Mouse (Mus musculus): ENCODE measurements around the gene Ly6g6f. TPM values are rescaled to one million over a fixed set of nuclear protein-coding genes. Genes with fewer than 3 reads are reported as not detected.

Gene Ly6g6f
- total and polyA plus RNA-seq, 2 experiments, result 0.07 TPM; not detected in 1

DNA sequence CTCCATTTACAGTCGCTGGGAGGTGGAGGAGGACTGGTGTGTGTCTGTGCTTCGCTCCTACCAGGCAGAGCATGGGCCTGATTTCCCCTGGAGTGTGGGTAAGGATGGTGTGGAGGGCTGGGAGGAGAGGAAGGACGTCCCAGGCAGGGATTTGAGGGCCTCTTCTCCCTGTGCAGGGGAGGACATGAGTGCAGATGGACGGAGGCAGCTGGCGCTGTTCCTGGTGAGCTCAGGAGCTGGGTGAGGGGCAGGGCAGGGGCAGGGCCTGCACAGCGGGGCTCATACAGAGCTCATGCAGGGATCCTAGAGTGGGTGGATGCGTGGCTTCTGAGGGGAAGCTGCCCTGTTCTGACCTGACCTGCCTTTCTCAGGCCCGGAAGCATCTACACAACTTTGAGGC is 16.9 kb upstream of the Ly6g6f start:
- 86% methylated on average over 8 of the region's 8 CpGs for WGBS
- H3K27me3 ChIP-seq (ENCODE audit: control insufficient read depth, insufficient read depth, low read length), result no peaks in the 10 kb centered on the region
- peaks cover 7% of the 10 kb centered on the region; the same call in 1 of the 2 replicates for H3K4me1 ChIP-seq (ENCODE audit: control insufficient read depth, insufficient read depth, low read length)
- no peak overlapping the region for H3K4me3 ChIP-seq (ENCODE audit: insufficient read depth, low read depth, low read length)
- DNase-seq (ENCODE audit: extremely low read depth, low read depth, low spot score), result no peak
- H3K36me3 ChIP-seq (ENCODE audit: control insufficient read depth, insufficient read depth, low read length), result peaks cover 9% of the 10 kb centered on the region
- no peaks in the 10 kb centered on the region for H3K79me2 ChIP-seq (ENCODE audit: control insufficient read depth, insufficient read depth, low read length)
- H3K27ac ChIP-seq (replicated peaks; ENCODE audit: insufficient read depth, low read depth, low read length), result no peak overlapping the region
- H3K9ac ChIP-seq (ENCODE audit: low read depth, low read length), result no peak overlapping the region
- no peak for TF ChIP-seq POLR2A (IDR thresholded peaks at IDR 0.05; ENCODE audit: extremely low read depth, insufficient read depth, low read length)

GRCm38 (mm10) chr17:35101161-35101560 is 15.8 kb upstream of the Ly6g6f start:
- WGBS, result 86% methylated on average over 11 of the region's 11 CpGs
- no peak for DNase-seq (ENCODE audit: extremely low read depth, low read depth, low spot score)
- peaks cover 9% of the 10 kb centered on the region for H3K36me3 ChIP-seq (ENCODE audit: control insufficient read depth, insufficient read depth, low read length)

GRCm38 (mm10) chr17:35100196-35100765 is 14.9 kb upstream of the Ly6g6f start:
- Histone ChIP-seq H3K36me3 (ENCODE audit: control insufficient read depth, insufficient read depth, low read length) (peaks cover 9% of the 10 kb centered on the region), H3K27me3 (ENCODE audit: control insufficient read depth, insufficient read depth, low read length) (no peaks in the 10 kb centered on the region), H3K4me1 (ENCODE audit: control insufficient read depth, insufficient read depth, low read length) (peaks cover 7% of the 10 kb centered on the region; the same call in 1 of the 2 replicates), H3K79me2 (ENCODE audit: control insufficient read depth, insufficient read depth, low read length) (no peaks in the 10 kb centered on the region), H3K9ac (ENCODE audit: low read depth, low read length) (no peak overlapping the region), H3K27ac (replicated peaks; ENCODE audit: insufficient read depth, low read depth, low read length) (no peak overlapping the region), H3K4me3 (ENCODE audit: insufficient read depth, low read depth, low read length) (no peak overlapping the region)
- WGBS, result 83% methylated on average over 10 of the region's 10 CpGs
- no peak for DNase-seq (ENCODE audit: extremely low read depth, low read depth, low spot score)
- TF ChIP-seq CTCF (IDR thresholded peaks at IDR 0.05; ENCODE audit: low read depth, low read length) (no peak), POLR2A (IDR thresholded peaks at IDR 0.05; ENCODE audit: extremely low read depth, insufficient read depth, low read length) (no peak)

More at GRCm38 (mm10) chr17:35101161-35101560, 15.8 kb upstream of the Ly6g6f start:
- TF ChIP-seq CTCF (IDR thresholded peaks at IDR 0.05; ENCODE audit: low read depth, low read length), result no peak
- H3K9ac ChIP-seq (ENCODE audit: low read depth, low read length), result no peak overlapping the region
- H3K27me3 ChIP-seq (ENCODE audit: control insufficient read depth, insufficient read depth, low read length), result no peaks in the 10 kb centered on the region
- no peak overlapping the region for H3K4me3 ChIP-seq (ENCODE audit: insufficient read depth, low read depth, low read length)
- H3K79me2 ChIP-seq (ENCODE audit: control insufficient read depth, insufficient read depth, low read length), result no peaks in the 10 kb centered on the region
- H3K4me1 ChIP-seq (ENCODE audit: control insufficient read depth, insufficient read depth, low read length), result peaks cover 7% of the 10 kb centered on the region; the same call in 1 of the 2 replicates
- no peak overlapping the region for H3K27ac ChIP-seq (replicated peaks; ENCODE audit: insufficient read depth, low read depth, low read length)

- no peaks in the 10 kb centered on the region for H3K27me3 ChIP-seq (ENCODE audit: control insufficient read depth, insufficient read depth, low read length)
- no peak for TF ChIP-seq CTCF (IDR thresholded peaks at IDR 0.05; ENCODE audit: low read depth, low read length)
- no peak for TF ChIP-seq POLR2A (IDR thresholded peaks at IDR 0.05; ENCODE audit: extremely low read depth, insufficient read depth, low read length)
- no peak for DNase-seq (ENCODE audit: extremely low read depth, low read depth, low spot score)
- no peaks in the 10 kb centered on the region for H3K79me2 ChIP-seq (ENCODE audit: control insufficient read depth, insufficient read depth, low read length)
- H3K36me3 ChIP-seq (ENCODE audit: control insufficient read depth, insufficient read depth, low read length), result peaks cover 5% of the 10 kb centered on the region
- WGBS, result 94% methylated on average over 12 of the region's 12 CpGs
- no peak overlapping the region for H3K4me3 ChIP-seq (ENCODE audit: insufficient read depth, low read depth, low read length)
- H3K9ac ChIP-seq (ENCODE audit: low read depth, low read length), result no peak overlapping the region
- no peak overlapping the region for H3K27ac ChIP-seq (replicated peaks; ENCODE audit: insufficient read depth, low read depth, low read length)
- H3K4me1 ChIP-seq (ENCODE audit: control insufficient read depth, insufficient read depth, low read length), result no peaks in the 10 kb centered on the region
Measured at GRCm38 (mm10) chr17:35097164-35097655, 11.8 kb upstream of the Ly6g6f start.

GRCm38 (mm10) chr17:35096597-35096996 is 11.2 kb upstream of the Ly6g6f start:
- TF ChIP-seq CTCF (IDR thresholded peaks at IDR 0.05; ENCODE audit: low read depth, low read length), result no peak
- no peak for TF ChIP-seq POLR2A (IDR thresholded peaks at IDR 0.05; ENCODE audit: extremely low read depth, insufficient read depth, low read length)
- no peak overlapping the region for H3K27ac ChIP-seq (replicated peaks; ENCODE audit: insufficient read depth, low read depth, low read length)
- no peak overlapping the region for H3K9ac ChIP-seq (ENCODE audit: low read depth, low read length)
- no peaks in the 10 kb centered on the region for H3K4me1 ChIP-seq (ENCODE audit: control insufficient read depth, insufficient read depth, low read length)
- 96% methylated on average over 12 of the region's 12 CpGs for WGBS
- H3K4me3 ChIP-seq (ENCODE audit: insufficient read depth, low read depth, low read length), result no peak overlapping the region
- H3K27me3 ChIP-seq (ENCODE audit: control insufficient read depth, insufficient read depth, low read length), result no peaks in the 10 kb centered on the region
- peaks cover 6% of the 10 kb centered on the region for H3K36me3 ChIP-seq (ENCODE audit: control insufficient read depth, insufficient read depth, low read length)
- peaks cover 4% of the 10 kb centered on the region; the same call in 1 of the 2 replicates for H3K79me2 ChIP-seq (ENCODE audit: control insufficient read depth, insufficient read depth, low read length)
- DNase-seq (ENCODE audit: extremely low read depth, low read depth, low spot score), result no peak

Data from liver, adult 2 months (tissue).